Mouse (Mus musculus): ENCODE measurements at regions not wholly inside any gene's neighbourhood (a gene's known extent, or its start where the extent isn't known, plus 50 kb on each side); places are given as distances from the start of the nearest gene placed in this dataset.

DNA sequence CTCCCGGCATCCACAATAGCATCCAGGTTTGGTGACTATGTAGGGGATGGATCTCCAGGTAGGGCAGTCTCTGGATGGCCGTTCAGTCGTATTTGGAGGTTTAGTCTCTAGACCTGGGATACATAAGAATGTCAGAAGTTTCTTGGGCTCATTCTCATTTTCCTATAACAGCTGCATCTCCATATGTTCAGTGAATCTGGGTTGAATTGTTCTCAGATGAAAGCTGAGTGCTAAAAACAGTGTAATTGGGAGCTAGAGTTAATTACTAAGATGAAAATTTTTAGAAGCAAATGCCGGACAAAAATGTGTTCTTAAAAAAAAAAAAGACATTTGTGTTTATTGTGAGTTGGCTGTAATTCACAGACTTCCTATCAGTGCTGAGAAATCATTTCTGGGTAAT is 57.3 kb upstream of the Myo16 start:
- peak; percentile 72 for DNase-seq (ENCODE audit: low read depth, low spot score)

DNA sequence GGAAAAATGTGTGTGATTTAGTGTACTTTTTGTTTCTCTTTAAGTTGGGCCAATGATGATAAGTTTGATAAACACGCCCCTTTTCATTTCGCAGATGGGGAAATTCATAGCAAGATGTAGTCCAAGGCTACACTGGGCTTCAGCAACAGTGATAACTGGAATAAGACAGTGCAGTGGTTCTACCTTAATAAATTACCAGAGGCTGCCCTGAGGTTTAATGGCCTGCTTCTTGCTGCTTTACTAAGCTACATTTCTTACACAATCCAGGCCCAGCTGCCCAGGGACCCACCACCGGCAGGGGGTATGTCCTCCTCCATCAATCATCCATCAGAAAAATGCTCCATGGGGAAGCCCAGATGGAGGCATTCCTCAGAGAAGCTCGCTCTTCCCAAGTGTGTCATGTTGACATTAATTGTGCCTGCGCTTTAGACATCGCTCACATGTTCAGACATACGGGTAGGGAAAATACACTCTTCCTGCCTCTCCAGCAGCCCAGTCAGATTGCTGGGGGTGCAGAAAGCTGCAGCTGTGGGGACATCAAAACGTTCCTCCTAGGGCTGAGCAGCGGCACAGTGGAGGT is 56.7 kb upstream of the Myo16 start:
- DNase-seq (ENCODE audit: low read depth, low spot score) = no peak
